Mouse (Mus musculus): Measurements from ENCODE around the gene Elovl5. TPM values are rescaled to one million over a fixed set of nuclear protein-coding genes. Genes with fewer than 3 reads are reported as not detected.

Gene Elovl5
- total and polyA plus RNA-seq, 3 experiments, result 11.7 to 99.9 (median 80.4) TPM

- H3K4me3 ChIP-seq (ENCODE audit: low read depth, low read length), result no peak overlapping the region
- no peak for DNase-seq (ENCODE audit: low spot score)
- H3K4me1 ChIP-seq (ENCODE audit: insufficient read depth, low read depth, low read length), result peaks cover 16% of the 10 kb centered on the region
- TF ChIP-seq POLR2AphosphoS5 (IDR thresholded peaks at IDR 0.05; ENCODE audit: insufficient replicate concordance, low read depth, low read length) (no peak), GATA1 (IDR thresholded peaks at IDR 0.05; ENCODE audit: borderline replicate concordance, low read length) (no peak), CTCF (IDR thresholded peaks at IDR 0.05; ENCODE audit: low read depth, low read length) (no peak), GATA2 (IDR thresholded peaks at IDR 0.05; ENCODE audit: borderline replicate concordance, low read depth, low read length) (no peak), TAL1 (conservative IDR thresholded peaks at IDR 0.05; ENCODE audit: low read depth, low read length) (no peak)
- no peaks in the 10 kb centered on the region for H3K9me3 ChIP-seq (replicated peaks)
- peaks cover 32% of the 10 kb centered on the region for H3K27me3 ChIP-seq (ENCODE audit: insufficient read depth, low read length)
- no peaks in the 10 kb centered on the region for H3K36me3 ChIP-seq (replicated peaks)
- no peak for ATAC-seq (ENCODE audit: extremely low read depth, insufficient number of reproducible peaks, low FRiP score, poor library complexity, severe bottlenecking)
These were observed 105.2 kb downstream of the Elovl5 start for GRCm38 (mm10) chr9:78022187-78022945.

- peaks cover 25% of the 10 kb centered on the region for H3K27me3 ChIP-seq (ENCODE audit: insufficient read depth, low read length)
- H3K9me3 ChIP-seq (replicated peaks), result no peaks in the 10 kb centered on the region
- no peaks in the 10 kb centered on the region for H3K36me3 ChIP-seq (replicated peaks)
- no peak for DNase-seq (ENCODE audit: low spot score)
- H3K4me3 ChIP-seq (ENCODE audit: low read depth, low read length), result no peak overlapping the region
- no peak for ATAC-seq (ENCODE audit: extremely low read depth, insufficient number of reproducible peaks, low FRiP score, poor library complexity, severe bottlenecking)
- no peak for TF ChIP-seq TAL1 (conservative IDR thresholded peaks at IDR 0.05; ENCODE audit: low read depth, low read length)
- TF ChIP-seq CTCF (IDR thresholded peaks at IDR 0.05; ENCODE audit: low read depth, low read length), result peak; percentile 86
- TF ChIP-seq GATA1 (IDR thresholded peaks at IDR 0.05; ENCODE audit: borderline replicate concordance, low read length), result no peak
- no peak for TF ChIP-seq GATA2 (IDR thresholded peaks at IDR 0.05; ENCODE audit: borderline replicate concordance, low read depth, low read length)
- TF ChIP-seq POLR2AphosphoS5 (IDR thresholded peaks at IDR 0.05; ENCODE audit: insufficient replicate concordance, low read depth, low read length), result no peak
- H3K4me1 ChIP-seq (ENCODE audit: insufficient read depth, low read depth, low read length), result peaks cover 11% of the 10 kb centered on the region
These were observed 107.7 kb downstream of the Elovl5 start for GRCm38 (mm10) chr9:78024823-78025222.

- H3K9me3 ChIP-seq (replicated peaks), result no peaks in the 10 kb centered on the region
- peaks cover 3% of the 10 kb centered on the region; the same call in 1 of the 2 replicates for H3K4me1 ChIP-seq (ENCODE audit: insufficient read depth, low read depth, low read length)
- TF ChIP-seq POLR2AphosphoS5 (IDR thresholded peaks at IDR 0.05; ENCODE audit: insufficient replicate concordance, low read depth, low read length) (no peak), CTCF (IDR thresholded peaks at IDR 0.05; ENCODE audit: low read depth, low read length) (no peak), GATA2 (IDR thresholded peaks at IDR 0.05; ENCODE audit: borderline replicate concordance, low read depth, low read length) (no peak), TAL1 (conservative IDR thresholded peaks at IDR 0.05; ENCODE audit: low read depth, low read length) (no peak), GATA1 (IDR thresholded peaks at IDR 0.05; ENCODE audit: borderline replicate concordance, low read length) (no peak)
- H3K4me3 ChIP-seq (ENCODE audit: low read depth, low read length), result no peak overlapping the region
- peaks cover 8% of the 10 kb centered on the region for H3K27me3 ChIP-seq (ENCODE audit: insufficient read depth, low read length)
- DNase-seq (ENCODE audit: low spot score) (no peak), ATAC-seq (ENCODE audit: extremely low read depth, insufficient number of reproducible peaks, low FRiP score, poor library complexity, severe bottlenecking) (no peak)
- no peaks in the 10 kb centered on the region for H3K36me3 ChIP-seq (replicated peaks)
These were observed 109.9 kb downstream of the Elovl5 start for GRCm38 (mm10) chr9:78027099-78027498.

GRCm38 (mm10) chr9:78030835-78031456, 113.8 kb downstream of the Elovl5 start:
- ATAC-seq (ENCODE audit: extremely low read depth, insufficient number of reproducible peaks, low FRiP score, poor library complexity, severe bottlenecking) (no peak), DNase-seq (ENCODE audit: low spot score) (no peak)
- H3K36me3 ChIP-seq (replicated peaks), result no peaks in the 10 kb centered on the region
- H3K4me1 ChIP-seq (ENCODE audit: insufficient read depth, low read depth, low read length), result no peaks in the 10 kb centered on the region
- H3K4me3 ChIP-seq (ENCODE audit: low read depth, low read length), result no peak overlapping the region
- H3K9me3 ChIP-seq (replicated peaks), result no peaks in the 10 kb centered on the region
- TF ChIP-seq GATA2 (IDR thresholded peaks at IDR 0.05; ENCODE audit: borderline replicate concordance, low read depth, low read length) (no peak), POLR2AphosphoS5 (IDR thresholded peaks at IDR 0.05; ENCODE audit: insufficient replicate concordance, low read depth, low read length) (no peak), GATA1 (IDR thresholded peaks at IDR 0.05; ENCODE audit: borderline replicate concordance, low read length) (no peak), TAL1 (conservative IDR thresholded peaks at IDR 0.05; ENCODE audit: low read depth, low read length) (no peak), CTCF (IDR thresholded peaks at IDR 0.05; ENCODE audit: low read depth, low read length) (no peak)
- H3K27me3 ChIP-seq (ENCODE audit: insufficient read depth, low read length), result peaks cover 11% of the 10 kb centered on the region

GRCm38 (mm10) chr9:78032930-78033329, 115.8 kb downstream of the Elovl5 start:
- DNase-seq (ENCODE audit: low spot score) (no peak), ATAC-seq (ENCODE audit: extremely low read depth, insufficient number of reproducible peaks, low FRiP score, poor library complexity, severe bottlenecking) (no peak)
- H3K4me1 ChIP-seq (ENCODE audit: insufficient read depth, low read depth, low read length), result no peaks in the 10 kb centered on the region
- peaks cover 14% of the 10 kb centered on the region for H3K27me3 ChIP-seq (ENCODE audit: insufficient read depth, low read length)
- H3K36me3 ChIP-seq (replicated peaks), result no peaks in the 10 kb centered on the region
- TF ChIP-seq GATA1 (IDR thresholded peaks at IDR 0.05; ENCODE audit: borderline replicate concordance, low read length) (no peak), CTCF (IDR thresholded peaks at IDR 0.05; ENCODE audit: low read depth, low read length) (no peak), GATA2 (IDR thresholded peaks at IDR 0.05; ENCODE audit: borderline replicate concordance, low read depth, low read length) (no peak), POLR2AphosphoS5 (IDR thresholded peaks at IDR 0.05; ENCODE audit: insufficient replicate concordance, low read depth, low read length) (no peak), TAL1 (conservative IDR thresholded peaks at IDR 0.05; ENCODE audit: low read depth, low read length) (no peak)
- H3K9me3 ChIP-seq (replicated peaks), result no peaks in the 10 kb centered on the region
- H3K4me3 ChIP-seq (ENCODE audit: low read depth, low read length), result no peak overlapping the region

Other genes with a start within 250 kb of the Elovl5 start
- gene Gclc, start 162.8 kb upstream of the Elovl5 start, total RNA-seq (2014; fragmentation: Nextera tagmentation), result 47.9 and 51.8 TPM in 2 replicates
- 46.2 and 50.1 TPM in 2 replicates for gene Gclc, start 162.8 kb upstream of the Elovl5 start, total RNA-seq (2017)
- gene Gclc, start 162.8 kb upstream of the Elovl5 start, polyA plus RNA-seq (2012), result 18.2 and 18.5 TPM in 2 replicates
- gene Gcm1, start 134.6 kb downstream of the Elovl5 start, total RNA-seq (2014; fragmentation: Nextera tagmentation), result not detected in 2 replicates
- 0.05 TPM in 1 of 2 replicates, not detected in the other for gene Gcm1, start 134.6 kb downstream of the Elovl5 start, total RNA-seq (2017)
- not detected in 2 replicates for gene Gcm1, start 134.6 kb downstream of the Elovl5 start, polyA plus RNA-seq (2012)
- 115 and 128 TPM in 2 replicates for gene Fbxo9, start 191.7 kb downstream of the Elovl5 start, total RNA-seq (2014; fragmentation: Nextera tagmentation)
- 110 and 114 TPM in 2 replicates for gene Fbxo9, start 191.7 kb downstream of the Elovl5 start, total RNA-seq (2017)
- 35.2 and 53.8 TPM in 2 replicates for gene Fbxo9, start 191.7 kb downstream of the Elovl5 start, polyA plus RNA-seq (2012)
- 49.2 and 59.1 TPM in 2 replicates for gene Ick, start 191.8 kb downstream of the Elovl5 start, total RNA-seq (2014; fragmentation: Nextera tagmentation)
- gene Ick, start 191.8 kb downstream of the Elovl5 start, total RNA-seq (2017), result 14.9 and 17.1 TPM in 2 replicates
- 18.8 and 20.5 TPM in 2 replicates for gene Ick, start 191.8 kb downstream of the Elovl5 start, polyA plus RNA-seq (2012)